Mouse (Mus musculus) hindbrain, embryonic 11.5 days (tissue): Measurements from ENCODE around the gene Mybbp1a. TPM values are rescaled to one million over a fixed set of nuclear protein-coding genes. Genes with fewer than 3 reads are reported as not detected.

Source experiments
- ATAC-seq: fragments of 200-750 bp; cut with Nextera tagmentation; 2 replicates; pipeline ENCODE4 v1.8.0; 2017; ENCODE audit warnings: mild to moderate bottlenecking, moderate TSS enrichment, moderate library complexity; ENCODE audit not compliant: low FRiP score
- DNase-seq: peaks from one replicate; pipeline ENCODE4 v3.0.0-alpha.2; 2015; ENCODE audit warnings: low spot score
- H3K27ac ChIP-seq: fragments of 300-500 bp; sonication (generic); 2 replicates; pipeline ENCODE4 v1.5.1; 2014; ENCODE audit warnings: mild to moderate bottlenecking, low read depth, low read length
- H3K27me3 ChIP-seq: fragments of 300-500 bp; sonication (generic); 2 replicates; pipeline ENCODE4 v1.6.1; 2014; ENCODE audit warnings: mild to moderate bottlenecking, low read length, moderate library complexity, mixed read lengths; ENCODE audit not compliant: control insufficient read depth, insufficient read depth
- H3K36me3 ChIP-seq: fragments of 300-500 bp; sonication (generic); 2 replicates; pipeline ENCODE4 v1.6.1; 2014; ENCODE audit warnings: mild to moderate bottlenecking, low read length, moderate library complexity, mixed read lengths; ENCODE audit not compliant: control insufficient read depth, insufficient read depth
- H3K4me1 ChIP-seq: fragments of 300-500 bp; sonication (generic); replicated peaks from 2 replicates; pipeline ENCODE4 v1.6.1; 2014; ENCODE audit warnings: low read length, mixed read lengths; ENCODE audit not compliant: control insufficient read depth, insufficient read depth
- H3K4me2 ChIP-seq: fragments of 300-500 bp; sonication (generic); replicated peaks from 2 replicates; pipeline ENCODE4 v1.6.1; 2014; ENCODE audit warnings: mild to moderate bottlenecking, low read depth, low read length
- H3K4me3 ChIP-seq: fragments of 300-500 bp; sonication (generic); 2 replicates; pipeline ENCODE4 v1.5.1; 2014; ENCODE audit warnings: low read depth, low read length
- H3K9ac ChIP-seq: fragments of 300-500 bp; sonication (generic); 2 replicates; pipeline ENCODE4 v1.6.1; 2014; ENCODE audit warnings: low read depth, low read length
- H3K9me3 ChIP-seq: fragments of 300-500 bp; sonication (generic); 2 replicates; pipeline ENCODE4 v1.6.1; 2016; ENCODE audit warnings: low read length; ENCODE audit not compliant: control insufficient read depth
- WGBS: fragments of 180-500 bp; shearing (Covaris S2); extraction: QIAGEN DNeasy Blood & Tissue Kit; methylation state at CpG from one replicate; pipeline ENCODE4 v1.1.7; 2014; 5-methylcytosine and 5-hydroxymethylcytosine counted together
- polyA plus RNA-seq: library from polyadenylated mRNA; unstranded; fragments of >200 nt; fragmentation: Nextera tagmentation; extraction: Ambion mirVana; gene quantifications from 2 replicates; pipeline ENCODE4 v1.2.1, GENCODE M21; 2014

The Mybbp1a gene
- polyA plus RNA-seq, 1 experiment from 2014 or later, result 112 TPM

DNA sequence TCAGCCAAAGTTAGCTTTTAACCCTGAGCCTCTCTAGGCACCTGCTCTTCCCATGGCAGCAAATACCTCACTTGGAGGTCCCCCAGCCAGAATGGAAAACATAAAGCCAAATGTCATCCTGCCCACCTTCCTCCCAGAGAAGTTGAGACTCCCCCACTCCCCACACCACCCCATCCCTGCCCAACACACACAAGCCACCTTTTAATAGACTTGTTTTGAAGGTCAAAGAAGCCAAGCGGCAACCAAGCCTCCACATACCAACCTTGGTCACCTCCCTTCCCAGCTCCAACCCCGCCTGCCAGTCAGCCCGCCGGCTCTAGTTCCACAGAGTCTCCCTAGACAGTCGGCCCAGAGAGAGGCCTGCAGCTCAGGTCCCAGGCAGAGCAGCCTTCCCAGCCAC is 39.1 kb upstream of the Mybbp1a start:
- WGBS, result 64% methylated on average over 5 of the region's 5 CpGs
- H3K9ac ChIP-seq, result no peak overlapping the region
- H3K27me3 ChIP-seq, result no peaks in the 10 kb centered on the region
- H3K4me3 ChIP-seq, result no peak overlapping the region
- no peaks in the 10 kb centered on the region for H3K36me3 ChIP-seq
- no peak overlapping the region for H3K27ac ChIP-seq
- no peak for ATAC-seq
- no peaks in the 10 kb centered on the region; the same call in 1 of the 2 replicates for H3K4me1 ChIP-seq
- no peaks in the 10 kb centered on the region for H3K9me3 ChIP-seq
- DNase-seq, result no peak
- no peak overlapping the region for H3K4me2 ChIP-seq

DNA sequence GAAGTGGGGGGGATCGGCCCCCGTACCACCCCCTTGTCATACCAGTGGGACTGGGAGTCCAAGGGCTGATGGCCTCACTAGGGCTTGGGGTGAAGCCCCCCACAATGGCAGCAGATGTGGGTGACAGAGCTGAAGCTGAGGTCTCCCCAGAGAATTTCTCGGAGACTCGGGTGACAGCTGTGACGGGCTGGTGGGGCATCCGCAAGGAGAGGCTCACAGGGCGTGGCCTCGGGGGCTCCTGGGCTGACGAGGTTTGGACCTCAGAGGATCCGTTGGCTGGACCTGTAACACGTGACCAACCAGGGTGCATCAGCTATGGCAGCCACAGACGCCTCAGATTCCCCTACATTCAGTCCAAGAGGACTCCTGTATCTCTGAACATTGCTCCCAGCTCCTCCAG is 38.2 kb upstream of the Mybbp1a start:
- no peaks in the 10 kb centered on the region for H3K9me3 ChIP-seq
- WGBS, result 88% methylated on average over 12 of the region's 12 CpGs
- H3K4me3 ChIP-seq, result no peak overlapping the region
- H3K4me2 ChIP-seq, result no peak overlapping the region
- ATAC-seq, result no peak
- no peak overlapping the region for H3K9ac ChIP-seq
- no peaks in the 10 kb centered on the region for H3K36me3 ChIP-seq
- H3K4me1 ChIP-seq, result no peaks in the 10 kb centered on the region; the same call in 1 of the 2 replicates
- DNase-seq, result no peak
- H3K27ac ChIP-seq, result no peak overlapping the region
- H3K27me3 ChIP-seq, result no peaks in the 10 kb centered on the region

DNA sequence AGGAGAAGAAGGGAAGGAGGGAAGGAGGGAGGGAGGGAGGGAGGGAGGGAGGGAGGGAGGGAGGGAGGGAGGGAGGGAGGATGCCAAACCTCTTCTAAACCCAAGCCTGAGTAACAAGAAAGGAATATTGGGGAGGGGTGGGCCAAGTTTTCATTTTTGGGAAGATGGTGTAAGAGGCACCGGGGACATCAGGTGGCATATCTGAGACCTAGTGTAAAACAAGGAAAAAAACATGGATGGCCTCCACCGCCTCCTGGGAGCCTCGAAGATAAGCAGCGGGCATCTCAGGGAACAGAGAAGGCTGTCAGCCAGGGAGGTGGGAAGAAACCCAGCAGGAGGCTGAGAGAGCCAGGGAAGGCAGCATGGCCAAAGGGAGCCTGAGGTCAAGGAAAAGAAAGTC is 35.6 kb upstream of the Mybbp1a start:
- no peak overlapping the region for H3K4me2 ChIP-seq
- H3K36me3 ChIP-seq, result no peaks in the 10 kb centered on the region
- H3K9ac ChIP-seq, result no peak overlapping the region
- no peak for ATAC-seq
- H3K9me3 ChIP-seq, result no peaks in the 10 kb centered on the region
- H3K4me1 ChIP-seq, result no peaks in the 10 kb centered on the region; the same call in 1 of the 2 replicates
- H3K27me3 ChIP-seq, result peaks cover under 1% of the 10 kb centered on the region; the same call in 1 of the 2 replicates
- no peak overlapping the region for H3K27ac ChIP-seq
- DNase-seq, result no peak
- WGBS, result 62% methylated on average over 4 of the region's 4 CpGs
- no peak overlapping the region for H3K4me3 ChIP-seq

GRCm38 (mm10) chr11:72406079-72406675 is 35.0 kb upstream of the Mybbp1a start:
- WGBS, result 50% methylated on average over 8 of the region's 8 CpGs
- Histone ChIP-seq H3K27me3 (peaks cover 3% of the 10 kb centered on the region), H3K9ac (no peak overlapping the region), H3K9me3 (no peaks in the 10 kb centered on the region), H3K4me2 (no peak overlapping the region), H3K27ac (no peak overlapping the region), H3K4me1 (no peaks in the 10 kb centered on the region; the same call in 1 of the 2 replicates), H3K4me3 (no peak overlapping the region), H3K36me3 (no peaks in the 10 kb centered on the region)
- no peak for DNase-seq
- no peak for ATAC-seq

DNA sequence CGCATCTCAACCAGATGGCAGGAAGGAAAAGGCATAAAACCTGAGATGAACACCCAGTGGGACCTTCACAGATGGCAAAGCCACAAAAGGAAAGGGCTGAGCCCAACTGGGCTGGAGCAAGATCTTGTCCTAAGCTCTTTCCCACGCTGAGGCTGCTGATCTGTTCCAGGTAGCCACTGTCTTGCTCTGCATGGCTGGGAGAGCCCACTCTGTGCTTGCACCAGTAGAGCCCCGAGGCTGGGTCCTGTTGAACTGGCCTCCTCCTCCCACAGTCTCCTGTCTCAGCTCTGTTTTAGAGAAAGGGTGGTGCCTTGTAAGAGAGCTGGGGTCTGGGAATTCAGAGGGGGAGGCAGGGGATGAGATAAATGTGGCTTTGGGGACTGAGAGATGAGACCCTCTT is 34.1 kb upstream of the Mybbp1a start:
- Histone ChIP-seq H3K9ac (no peak overlapping the region), H3K27ac (no peak overlapping the region), H3K27me3 (peaks cover 3% of the 10 kb centered on the region), H3K4me2 (no peak overlapping the region), H3K4me1 (no peaks in the 10 kb centered on the region; the same call in 1 of the 2 replicates), H3K9me3 (no peaks in the 10 kb centered on the region), H3K36me3 (no peaks in the 10 kb centered on the region), H3K4me3 (no peak overlapping the region)
- DNase-seq (no peak), ATAC-seq (no peak)
- WGBS, result 17% methylated on average over 3 of the region's 3 CpGs

DNA sequence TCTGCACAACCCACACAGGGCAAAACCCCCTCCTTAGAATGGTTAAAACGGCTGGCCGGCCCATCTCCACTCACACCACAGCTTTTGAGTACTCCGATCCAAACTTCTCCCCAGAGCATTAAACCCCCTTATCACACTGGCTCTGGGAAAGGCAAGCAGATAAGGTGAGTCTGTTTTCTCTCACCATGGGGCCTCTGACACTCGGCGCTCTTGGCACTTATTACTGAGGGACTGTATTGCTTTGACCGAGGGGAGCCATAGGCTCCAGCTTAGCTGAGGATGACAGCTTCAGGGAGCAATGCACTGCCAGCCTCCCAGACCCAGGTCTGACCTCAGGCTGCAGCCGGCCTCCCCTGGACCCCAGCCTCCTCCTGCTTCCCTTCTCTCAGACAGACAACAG is 33.6 kb upstream of the Mybbp1a start:
- Histone ChIP-seq H3K4me1 (no peaks in the 10 kb centered on the region; the same call in 1 of the 2 replicates), H3K9ac (no peak overlapping the region), H3K27me3 (peaks cover 3% of the 10 kb centered on the region), H3K4me3 (no peak overlapping the region), H3K36me3 (no peaks in the 10 kb centered on the region), H3K27ac (no peak overlapping the region), H3K9me3 (no peaks in the 10 kb centered on the region), H3K4me2 (no peak overlapping the region)
- DNase-seq, result no peak
- no peak for ATAC-seq
- 17% methylated on average over 7 of the region's 7 CpGs for WGBS

GRCm38 (mm10) chr11:72408451-72409170 is 32.5 kb upstream of the Mybbp1a start:
- Histone ChIP-seq H3K27me3 (peaks cover 3% of the 10 kb centered on the region), H3K36me3 (no peaks in the 10 kb centered on the region), H3K4me3 (no peak overlapping the region), H3K9me3 (no peaks in the 10 kb centered on the region), H3K27ac (no peak overlapping the region), H3K4me2 (no peak overlapping the region), H3K9ac (no peak overlapping the region), H3K4me1 (no peaks in the 10 kb centered on the region; the same call in 1 of the 2 replicates)
- ATAC-seq (no peak), DNase-seq (no peak)
- WGBS, result 65% methylated on average over 9 of the region's 9 CpGs

GRCm38 (mm10) chr11:72409649-72410385 is 31.3 kb upstream of the Mybbp1a start:
- 76% methylated on average over 12 of the region's 12 CpGs for WGBS
- Histone ChIP-seq H3K4me3 (no peak overlapping the region), H3K27me3 (peaks cover 3% of the 10 kb centered on the region)

More at GRCm38 (mm10) chr11:72409649-72410385, 31.3 kb upstream of the Mybbp1a start:
- H3K9ac ChIP-seq, result no peak overlapping the region
- H3K4me1 ChIP-seq, result no peaks in the 10 kb centered on the region; the same call in 1 of the 2 replicates
- DNase-seq (no peak), ATAC-seq (no peak)
- H3K9me3 ChIP-seq, result no peaks in the 10 kb centered on the region
- H3K36me3 ChIP-seq, result no peaks in the 10 kb centered on the region
- no peak overlapping the region for H3K27ac ChIP-seq
- no peak overlapping the region for H3K4me2 ChIP-seq
